Mouse (Mus musculus): ENCODE data around the gene Dmrtc1c2.
"Not testable (repeated sequence)": the region's sequence is repeated elsewhere in the genome, so short reads cannot be mapped to it uniquely, and the experiment has no call there.

The Dmrtc1c2 gene

GRCm38 (mm10) chrX:102854516-102854915 lies at the start of gene Dmrtc1c2:
Dmrtc1c2 (minus strand) TSS chrX:102854616.
- not testable (repeated sequence) for DNase-seq

GRCm38 (mm10) chrX:102867871-102868270 lies 13.5 kb upstream of the Dmrtc1c2 start, which contains the start of gene 1700031F05Rik:
1700031F05Rik (minus strand) TSS chrX:102867971.
- no peak for DNase-seq

DNA sequence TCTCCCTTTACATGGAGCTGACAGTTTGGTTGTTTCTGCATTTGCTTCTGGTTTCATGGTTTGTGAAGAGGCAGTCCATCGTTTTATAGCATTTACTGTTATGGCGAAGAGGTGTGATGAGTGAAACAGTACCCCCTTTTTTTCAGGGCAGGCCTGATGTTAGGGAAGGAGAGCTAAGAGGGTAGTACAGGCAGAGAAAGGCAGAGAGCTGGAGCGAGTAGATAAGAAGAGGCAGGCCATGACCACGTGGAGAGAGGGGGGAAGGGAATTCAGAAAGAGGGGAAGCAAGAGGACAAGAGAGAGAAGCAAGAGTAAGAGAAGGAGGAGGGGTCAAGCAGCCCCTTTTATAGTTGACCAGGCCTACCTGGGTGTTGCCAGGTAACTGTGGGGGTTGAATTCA lies 42.1 kb downstream of the Dmrtc1c2 start:
- no peak for DNase-seq

- DNase-seq = not testable (repeated sequence)
These were observed 51.8 kb downstream of the Dmrtc1c2 start, which contains the start of gene Dmrtc1c1 for GRCm38 (mm10) chrX:102802663-102803062. Dmrtc1c1 (plus strand) TSS chrX:102802963.

All from cerebellum, postnatal 36 days (tissue).